Comparison of ENCODE assay signal across 8 mouse cellular contexts in the genomic region with DNA sequence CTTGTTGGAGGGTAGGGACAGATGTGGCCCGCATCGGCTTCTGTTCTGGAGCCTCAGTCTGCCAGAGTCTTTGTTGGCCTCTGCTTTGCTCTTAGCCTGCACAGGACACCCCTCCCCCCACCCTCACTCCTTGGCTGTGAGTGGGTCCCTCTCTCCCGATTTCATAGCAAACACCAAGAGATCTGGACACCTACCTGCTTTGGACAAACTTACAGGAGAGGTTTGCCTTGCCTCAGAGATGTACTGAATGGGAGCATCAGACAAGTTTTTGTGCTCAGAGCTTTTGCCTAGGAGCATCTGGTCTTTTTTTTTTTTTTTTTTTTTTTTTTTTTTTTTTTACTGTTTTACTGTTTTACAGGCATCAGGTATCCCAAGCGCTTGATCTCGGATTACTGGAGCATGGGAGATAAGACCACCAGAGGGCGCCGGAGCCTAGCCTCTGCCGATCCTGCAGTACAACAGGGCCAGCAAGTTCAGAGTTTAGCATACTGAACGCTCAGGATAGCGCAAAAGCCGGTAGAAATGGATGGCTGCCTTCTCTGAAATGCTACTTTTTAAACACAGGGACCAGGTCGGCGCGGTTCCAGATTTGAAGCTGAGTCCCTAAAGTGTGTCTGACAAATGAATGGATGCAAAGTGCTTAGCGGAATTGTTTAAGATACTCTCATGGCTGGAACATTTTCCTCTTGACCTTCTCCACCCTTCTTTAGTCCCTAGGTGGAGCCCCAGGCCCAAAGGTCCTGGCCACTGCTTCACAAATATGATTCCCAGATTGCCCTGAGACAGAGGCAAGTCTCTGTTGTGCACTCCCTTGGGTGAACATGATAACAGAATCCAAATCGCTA. TPM values are rescaled to one million over a fixed set of nuclear protein-coding genes. Genes with fewer than 3 reads are reported as not detected.
DNase-seq lines count a peak whose midpoint lies in the region; ATAC-seq and TF ChIP-seq lines count a peak whose summit lies in the region.

No protein-coding gene starts in this region.

- no peak for TF ChIP-seq POLR2A in embryonic fibroblast, embryonic 13.5 days (IDR thresholded peaks at IDR 0.05; ENCODE audit: low read depth, low read length)

- H3K4me1 ChIP-seq in embryonic fibroblast, embryonic 13.5 days (ENCODE audit: control insufficient read depth, insufficient read depth, low read length), result no peaks in the 10 kb centered on the region
- peaks cover 20% of the 10 kb centered on the region for H3K4me1 ChIP-seq in heart, embryonic 12.5 days (replicated peaks)
- peaks cover 17% of the 10 kb centered on the region for H3K4me1 ChIP-seq in kidney, embryonic 16.5 days (ENCODE audit: insufficient read depth, low read length)
- peaks cover 37% of the 10 kb centered on the region for H3K4me1 ChIP-seq in limb, embryonic 15.5 days

- peak; percentile 98 for DNase-seq in 3T3-L1 (ENCODE audit: low read depth, low spot score)
- DNase-seq in brain, adult 2 months (ENCODE audit: low read depth, low spot score), result peak; percentile 92
- DNase-seq in naive thymus-derived CD4-positive, alpha-beta T cell, adult 2 months (ENCODE audit: low read depth), result peak; percentile 20
- DNase-seq in telencephalon, adult 2 months (ENCODE audit: low read depth, low spot score), result peak; percentile 79

- no peak overlapping the region for H3K4me3 ChIP-seq in embryonic fibroblast, embryonic 13.5 days (ENCODE audit: insufficient read depth, low read length)
- peak overlapping the region; percentile 63; the same call in 1 of the 2 replicates for H3K4me3 ChIP-seq in heart, embryonic 12.5 days
- H3K4me3 ChIP-seq in kidney, embryonic 16.5 days (ENCODE audit: low read length), result peak overlapping the region; percentile 7; the same call in 1 of the 2 replicates
- H3K4me3 ChIP-seq in limb, embryonic 15.5 days, result no peak overlapping the region; the same call in 1 of the 2 replicates

- H3K36me3 ChIP-seq in heart, embryonic 12.5 days, result 0 out of 2 replicates have a peak, but pooled peaks cover 4% of the 10 kb centered on the region
- no peaks in the 10 kb centered on the region for H3K36me3 ChIP-seq in kidney, embryonic 16.5 days (ENCODE audit: insufficient read depth, low read length)
- no peaks in the 10 kb centered on the region for H3K36me3 ChIP-seq in limb, embryonic 15.5 days

- H3K27me3 ChIP-seq in heart, embryonic 12.5 days (replicated peaks), result peaks cover 43% of the 10 kb centered on the region
- H3K27me3 ChIP-seq in kidney, embryonic 16.5 days (ENCODE audit: insufficient read depth, low read length), result peaks cover 11% of the 10 kb centered on the region
- peaks cover 21% of the 10 kb centered on the region for H3K27me3 ChIP-seq in limb, embryonic 15.5 days

- H3K27ac ChIP-seq in embryonic fibroblast, embryonic 13.5 days (ENCODE audit: insufficient read depth, low read length), result no peak overlapping the region
- H3K27ac ChIP-seq in heart, embryonic 12.5 days (ENCODE audit: poor library complexity, severe bottlenecking), result no peak overlapping the region
- no peak overlapping the region for H3K27ac ChIP-seq in kidney, embryonic 16.5 days (ENCODE audit: low read length)
- no peak overlapping the region for H3K27ac ChIP-seq in limb, embryonic 15.5 days

- ATAC-seq in heart, embryonic 12.5 days (ENCODE audit: insufficient number of reproducible peaks, low FRiP score), result no peak; the same call in 1 of the 2 replicates
- ATAC-seq in kidney, embryonic 16.5 days (ENCODE audit: low FRiP score, low TSS enrichment), result peak; percentile 74
- ATAC-seq in limb, embryonic 15.5 days (ENCODE audit: insufficient number of reproducible peaks, low FRiP score, low TSS enrichment, low read depth), result peak; percentile 72; the same call in 1 of the 2 replicates

- WGBS in heart, embryonic 12.5 days, result 2% methylated on average over 16 of the region's 16 CpGs
- 2% methylated on average over 16 of the region's 16 CpGs for WGBS in kidney, embryonic 16.5 days
- 2% methylated on average over 16 of the region's 16 CpGs for WGBS in limb, embryonic 15.5 days

- H3K4me2 ChIP-seq in heart, embryonic 12.5 days, result peak overlapping the region; percentile 92
- H3K4me2 ChIP-seq in kidney, embryonic 16.5 days (replicated peaks; ENCODE audit: low read depth, low read length), result peak overlapping the region; percentile 93
- H3K4me2 ChIP-seq in limb, embryonic 15.5 days, result peak overlapping the region; percentile 92

- no peak overlapping the region for H3K9ac ChIP-seq in heart, embryonic 12.5 days
- no peak overlapping the region for H3K9ac ChIP-seq in kidney, embryonic 16.5 days (replicated peaks; ENCODE audit: low read length)
- no peak overlapping the region for H3K9ac ChIP-seq in limb, embryonic 15.5 days

- peak; percentile 69 for TF ChIP-seq CTCF in embryonic fibroblast, embryonic 13.5 days (IDR thresholded peaks at IDR 0.05; ENCODE audit: borderline replicate concordance, insufficient read depth, low read length)

- no peaks in the 10 kb centered on the region for H3K9me3 ChIP-seq in heart, embryonic 12.5 days (replicated peaks)
- H3K9me3 ChIP-seq in kidney, embryonic 16.5 days (ENCODE audit: low read length), result no peaks in the 10 kb centered on the region
- no peaks in the 10 kb centered on the region for H3K9me3 ChIP-seq in limb, embryonic 15.5 days

RNA-seq across cellular contexts. Expression of a gene that starts 1.5 kb away (rescaled TPM):
- 575 and 668 TPM in 2 replicates for polyA plus RNA-seq in embryonic fibroblast, embryonic 13.5 days (2011; ENCODE audit: insufficient read length, low read depth, missing spikeins)
- 207 and 237 TPM in 2 replicates for polyA plus RNA-seq in heart, embryonic 12.5 days (2016; fragmentation: Nextera tagmentation; extraction: Ambion mirVana)
- 152 and 162 TPM in 2 replicates for polyA plus RNA-seq in kidney, embryonic 16.5 days (2015; fragmentation: Nextera tagmentation; extraction: Ambion mirVana)
- 170 and 182 TPM in 2 replicates for polyA plus RNA-seq in limb, embryonic 15.5 days (2015; fragmentation: Nextera tagmentation; extraction: Ambion mirVana)

Comparison
In these comparisons a context has a peak if more than half of its experiments do, and no peak if none do; other contexts are left out.
1. DNase-seq: peak in every context shown above with its lines; median percentile 98 in 3T3-L1; 92 in brain, adult 2 months; 79 in telencephalon, adult 2 months; 20 in naive thymus-derived CD4-positive, alpha-beta T cell, adult 2 months.
2. H3K4me3 ChIP-seq: peak in heart, embryonic 12.5 days (single experiment) and kidney, embryonic 16.5 days (single experiment); none in embryonic fibroblast, embryonic 13.5 days (single experiment) and limb, embryonic 15.5 days (single experiment).
3. Peak in every context shown above with its lines, with median percentiles within 50 percentile points of each other: H3K4me2 ChIP-seq.